Mouse (Mus musculus) limb, embryonic 11.5 days (tissue): ENCODE data around the gene Sec23ip. TPM values are rescaled to one million over a fixed set of nuclear protein-coding genes. Genes with fewer than 3 reads are reported as not detected.
A peak's percentile ranks its signal among the peaks of the same experiment; 100 is the strongest.

Experiments used
- ATAC-seq: fragments of 200-750 bp; cut with Nextera tagmentation; 2 replicates; pipeline ENCODE4 v1.8.0; 2017; ENCODE audit warnings: low read depth; ENCODE audit not compliant: insufficient number of reproducible peaks, low FRiP score, low TSS enrichment
- DNase-seq: peaks from one replicate; pipeline ENCODE4 v3.0.0-alpha.2; 2015; ENCODE audit warnings: low spot score
- H3K27ac ChIP-seq: fragments of 300-500 bp; sonication (generic); replicated peaks from 2 replicates; pipeline ENCODE4 v1.5.1; 2014; ENCODE audit warnings: low read depth, mild to moderate bottlenecking, low read length
- H3K27me3 ChIP-seq: fragments of 300-500 bp; sonication (generic); 2 replicates; pipeline ENCODE4 v1.6.1; 2014; ENCODE audit warnings: mild to moderate bottlenecking, low read length, mixed read lengths; ENCODE audit not compliant: control insufficient read depth, insufficient read depth
- H3K36me3 ChIP-seq: fragments of 300-500 bp; sonication (generic); 2 replicates; pipeline ENCODE4 v1.6.1; 2014; ENCODE audit warnings: mild to moderate bottlenecking, low read length, moderate library complexity, mixed read lengths; ENCODE audit not compliant: control insufficient read depth, insufficient read depth
- H3K4me1 ChIP-seq: fragments of 300-500 bp; sonication (generic); 2 replicates; pipeline ENCODE4 v1.6.1; 2014; ENCODE audit warnings: low read length, mixed read lengths; ENCODE audit not compliant: control insufficient read depth, insufficient read depth
- H3K4me2 ChIP-seq: fragments of 300-500 bp; sonication (generic); 2 replicates; pipeline ENCODE4 v1.6.1; 2014; ENCODE audit warnings: low read depth, mild to moderate bottlenecking, moderate library complexity; ENCODE audit not compliant: severe bottlenecking
- H3K4me3 ChIP-seq: fragments of 300-500 bp; sonication (generic); 2 replicates; pipeline ENCODE4 v1.5.1; 2014; ENCODE audit warnings: low read depth, low read length
- H3K9ac ChIP-seq: fragments of 300-500 bp; sonication (generic); 2 replicates; pipeline ENCODE4 v1.6.1; 2014; ENCODE audit warnings: mild to moderate bottlenecking, low read length
- H3K9me3 ChIP-seq: fragments of 300-500 bp; sonication (generic); 2 replicates; pipeline ENCODE4 v1.6.1; 2016; ENCODE audit warnings: low read length; ENCODE audit not compliant: control insufficient read depth
- WGBS: fragments of 180-500 bp; shearing (Covaris S2); extraction: QIAGEN DNeasy Blood & Tissue Kit; methylation state at CpG from one replicate; pipeline ENCODE4 v1.1.7; 2014; 5-methylcytosine and 5-hydroxymethylcytosine counted together
- polyA plus RNA-seq: library from polyadenylated mRNA; unstranded; fragments of >200 nt; fragmentation: Nextera tagmentation; extraction: Ambion mirVana; gene quantifications from 2 replicates; pipeline ENCODE4 v1.2.1, GENCODE M21; 2014

Gene Sec23ip
- polyA plus RNA-seq, 1 experiment from 2014 or later: 41.8 TPM

DNA sequence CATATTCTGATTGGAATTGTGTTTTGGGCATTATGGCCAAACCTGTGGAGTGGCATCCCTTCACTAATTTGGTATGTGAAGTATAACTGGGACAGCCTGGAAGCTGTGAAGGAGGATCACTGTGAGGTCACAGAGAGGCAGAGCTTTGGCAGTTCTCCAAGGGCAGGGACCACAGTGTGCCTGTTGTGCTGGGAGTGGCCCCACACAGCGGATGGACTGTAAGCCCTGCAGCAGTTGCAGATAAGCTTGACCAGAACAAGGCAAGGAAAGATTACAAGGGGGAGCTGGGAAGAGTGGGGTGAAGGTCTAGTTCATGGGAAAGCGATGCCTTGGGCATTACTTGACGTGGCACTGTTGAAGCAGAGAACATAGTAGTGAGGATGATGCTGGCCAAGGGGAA is 4.0 kb downstream of the Sec23ip start:
- ATAC-seq: no peak
- H3K4me1 ChIP-seq: peaks cover 10% of the 10 kb centered on the region
- no peak overlapping the region for H3K4me3 ChIP-seq
- H3K4me2 ChIP-seq: no peak overlapping the region
- H3K9me3 ChIP-seq: no peaks in the 10 kb centered on the region
- no peak for DNase-seq
- no peak overlapping the region for H3K27ac ChIP-seq
- H3K36me3 ChIP-seq: peaks cover 16% of the 10 kb centered on the region
- H3K9ac ChIP-seq: no peak overlapping the region
- no peaks in the 10 kb centered on the region for H3K27me3 ChIP-seq
- WGBS: 84% methylated on average over 3 of the region's 3 CpGs

GRCm38 (mm10) chr7:128750296-128750695 is 5.6 kb downstream of the Sec23ip start:
- 89% methylated on average over 9 of the region's 9 CpGs for WGBS
- no peaks in the 10 kb centered on the region for H3K9me3 ChIP-seq
- H3K27me3 ChIP-seq: no peaks in the 10 kb centered on the region
- ATAC-seq: no peak
- H3K4me1 ChIP-seq: peaks cover 10% of the 10 kb centered on the region
- no peak overlapping the region for H3K4me2 ChIP-seq
- no peak overlapping the region for H3K27ac ChIP-seq
- no peak overlapping the region for H3K9ac ChIP-seq
- H3K4me3 ChIP-seq: no peak overlapping the region
- peaks cover 18% of the 10 kb centered on the region for H3K36me3 ChIP-seq
- no peak for DNase-seq

DNA sequence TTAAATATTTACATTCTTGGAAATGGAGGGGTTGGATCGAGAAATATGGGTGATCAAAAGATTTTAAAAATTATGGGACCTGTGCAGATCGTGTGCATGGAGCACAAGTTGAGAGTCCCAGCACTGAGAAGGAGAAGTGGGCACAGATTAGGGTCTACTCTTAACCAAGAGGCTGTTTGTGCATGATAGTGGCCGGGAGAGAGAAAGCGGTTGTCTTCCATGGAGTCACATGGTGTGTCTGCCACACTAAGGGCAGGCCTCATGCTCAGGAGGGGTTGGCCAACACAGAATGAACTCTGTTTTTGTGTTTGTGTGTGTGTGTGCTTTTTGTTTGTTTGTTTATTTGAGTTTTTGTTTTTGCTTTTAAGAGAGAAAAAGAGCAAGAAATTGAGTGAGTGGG is 7.3 kb downstream of the Sec23ip start:
- Histone ChIP-seq H3K36me3 (peaks cover 18% of the 10 kb centered on the region), H3K4me3 (no peak overlapping the region), H3K27me3 (no peaks in the 10 kb centered on the region), H3K4me2 (no peak overlapping the region), H3K4me1 (no peaks in the 10 kb centered on the region), H3K9ac (no peak overlapping the region), H3K9me3 (no peaks in the 10 kb centered on the region), H3K27ac (no peak overlapping the region)
- DNase-seq (no peak), ATAC-seq (no peak)
- 90% methylated on average over 4 of the region's 4 CpGs for WGBS

DNA sequence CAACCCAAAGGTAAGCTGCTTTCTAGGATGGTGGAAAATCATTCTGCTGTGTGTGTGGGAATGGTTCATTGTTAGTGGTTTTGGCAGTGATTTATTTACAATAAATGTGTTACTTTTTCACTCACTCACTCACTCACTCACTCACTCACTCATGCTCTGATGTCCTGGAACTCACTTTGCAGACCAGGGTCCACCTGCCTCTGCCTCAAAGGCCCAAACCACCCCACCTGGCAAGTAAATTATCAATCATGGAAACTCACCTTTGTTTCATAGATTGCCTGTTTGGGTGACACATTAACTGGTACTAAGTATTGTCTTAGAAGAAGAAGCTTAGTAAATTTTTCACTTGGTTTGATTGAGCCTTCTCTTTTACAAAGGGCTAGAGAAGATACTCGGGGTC is 10.7 kb downstream of the Sec23ip start:
- H3K9me3 ChIP-seq: no peaks in the 10 kb centered on the region
- H3K27me3 ChIP-seq: no peaks in the 10 kb centered on the region
- WGBS: 87% methylated on average over 1 of the region's 1 CpGs
- no peak overlapping the region for H3K4me2 ChIP-seq
- H3K4me1 ChIP-seq: no peaks in the 10 kb centered on the region
- no peak overlapping the region for H3K4me3 ChIP-seq
- ATAC-seq (no peak), DNase-seq (no peak)
- no peak overlapping the region for H3K27ac ChIP-seq
- H3K36me3 ChIP-seq: peaks cover 22% of the 10 kb centered on the region
- H3K9ac ChIP-seq: no peak overlapping the region

DNA sequence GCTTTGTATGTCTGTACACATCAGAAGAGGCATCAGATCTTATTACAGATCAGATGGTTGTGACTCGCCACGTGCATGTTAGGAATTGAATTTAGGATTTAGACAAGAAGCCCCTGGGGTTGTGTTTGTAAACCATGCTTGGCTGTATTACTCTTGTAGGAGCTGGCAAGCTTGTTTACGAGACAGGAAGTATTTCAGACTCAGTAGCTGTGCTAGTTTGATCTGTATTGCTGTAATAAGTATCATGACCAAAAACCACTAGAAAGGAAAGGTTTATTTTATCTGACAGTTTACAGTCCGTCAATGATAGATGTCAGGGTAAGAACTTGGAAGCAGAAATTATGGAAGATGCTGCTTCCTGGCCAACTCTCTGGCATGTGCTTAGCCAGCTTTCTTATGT is 14.2 kb downstream of the Sec23ip start:
- Histone ChIP-seq H3K4me3 (no peak overlapping the region), H3K27me3 (no peaks in the 10 kb centered on the region), H3K9me3 (no peaks in the 10 kb centered on the region), H3K27ac (no peak overlapping the region), H3K4me2 (no peak overlapping the region), H3K9ac (no peak overlapping the region), H3K4me1 (no peaks in the 10 kb centered on the region), H3K36me3 (peaks cover 30% of the 10 kb centered on the region)
- ATAC-seq (no peak), DNase-seq (no peak)
- 94% methylated on average over 4 of the region's 4 CpGs for WGBS

GRCm38 (mm10) chr7:128766696-128767095 is 22.0 kb downstream of the Sec23ip start:
- DNase-seq: no peak
- no peak for ATAC-seq

GRCm38 (mm10) chr7:128777201-128777600 is 32.5 kb downstream of the Sec23ip start:
- Histone ChIP-seq H3K9me3 (no peaks in the 10 kb centered on the region), H3K27me3 (no peaks in the 10 kb centered on the region), H3K4me3 (no peak overlapping the region), H3K27ac (no peak overlapping the region), H3K4me1 (no peaks in the 10 kb centered on the region), H3K4me2 (no peak overlapping the region), H3K36me3 (peaks cover 12% of the 10 kb centered on the region; the same call in 1 of the 2 replicates), H3K9ac (no peak overlapping the region)
- ATAC-seq: no peak
- 70% methylated on average over 6 of the region's 6 CpGs for WGBS
- DNase-seq: no peak

More at GRCm38 (mm10) chr7:128766696-128767095, 22.0 kb downstream of the Sec23ip start:
- no peak overlapping the region for H3K4me2 ChIP-seq
- peaks cover 34% of the 10 kb centered on the region for H3K36me3 ChIP-seq
- no peak overlapping the region for H3K9ac ChIP-seq
- no peaks in the 10 kb centered on the region for H3K27me3 ChIP-seq
- no peaks in the 10 kb centered on the region for H3K9me3 ChIP-seq
- no peak overlapping the region for H3K27ac ChIP-seq
- H3K4me3 ChIP-seq: no peak overlapping the region
- no peaks in the 10 kb centered on the region for H3K4me1 ChIP-seq

DNA sequence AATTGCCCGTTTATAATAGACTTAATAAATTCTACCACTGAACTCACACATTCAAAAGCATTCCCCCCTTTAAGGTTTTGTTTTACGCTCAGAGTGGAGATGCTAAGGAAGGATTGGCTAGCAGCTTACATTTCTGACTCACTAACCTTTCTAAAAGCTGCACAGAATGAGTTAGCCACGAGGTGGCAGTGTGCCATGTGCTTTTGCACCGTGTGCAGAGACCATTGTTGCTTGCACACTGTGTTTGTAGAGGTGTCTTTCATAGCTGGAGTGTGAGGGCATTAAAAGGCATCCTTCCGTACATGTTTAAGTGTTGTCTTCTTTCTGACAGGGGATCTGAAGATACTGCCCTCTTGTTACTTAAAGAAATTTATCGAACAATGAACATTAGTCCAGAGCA is 34.6 kb downstream of the Sec23ip start:
- Histone ChIP-seq H3K9ac (no peak overlapping the region), H3K27ac (no peak overlapping the region), H3K4me1 (no peaks in the 10 kb centered on the region), H3K4me2 (no peak overlapping the region), H3K36me3 (peaks cover 11% of the 10 kb centered on the region; the same call in 1 of the 2 replicates), H3K9me3 (no peaks in the 10 kb centered on the region), H3K4me3 (no peak overlapping the region), H3K27me3 (no peaks in the 10 kb centered on the region)
- 58% methylated on average over 6 of the region's 6 CpGs for WGBS
- peak; percentile 74 for DNase-seq
- ATAC-seq: no peak

GRCm38 (mm10) chr7:128781846-128782245 is 37.1 kb downstream of the Sec23ip start:
- ATAC-seq: no peak
- Histone ChIP-seq H3K27me3 (no peaks in the 10 kb centered on the region), H3K27ac (no peak overlapping the region), H3K4me2 (no peak overlapping the region), H3K36me3 (peaks cover 12% of the 10 kb centered on the region; the same call in 1 of the 2 replicates), H3K9ac (no peak overlapping the region), H3K9me3 (no peaks in the 10 kb centered on the region), H3K4me3 (no peak overlapping the region), H3K4me1 (no peaks in the 10 kb centered on the region)
- 92% methylated on average over 3 of the region's 3 CpGs for WGBS
- no peak for DNase-seq
